Mouse (Mus musculus) olfactory bulb, adult 2 months (tissue): ENCODE measurements around the gene Ptpru. TPM values are rescaled to one million over a fixed set of nuclear protein-coding genes. Genes with fewer than 3 reads are reported as not detected.

ENCODE experiments used
- H3K27ac ChIP-seq: fragments of 200-500 bp; 2 replicates; pipeline ENCODE4 v1.5.1; 2012; ENCODE audit warnings: low read depth, low read length; ENCODE audit not compliant: insufficient read depth
- H3K4me1 ChIP-seq: fragments of 200-500 bp; 2 replicates; pipeline ENCODE4 v1.6.1; 2012; ENCODE audit warnings: low read length; ENCODE audit not compliant: control insufficient read depth, insufficient read depth
- H3K4me3 ChIP-seq: fragments of 200-500 bp; 2 replicates; pipeline ENCODE4 v1.5.1; 2012; ENCODE audit warnings: mild to moderate bottlenecking, low read depth, low read length, moderate library complexity; ENCODE audit not compliant: insufficient read depth
- CTCF ChIP-seq: fragments of 200-500 bp; IDR thresholded peaks from 2 replicates; pipeline ENCODE4 v1.5.1; 2012; ENCODE audit warnings: low read depth, mild to moderate bottlenecking, low read length, moderate library complexity; ENCODE audit not compliant: insufficient read depth
- POLR2A ChIP-seq: fragments of 200-500 bp; IDR thresholded peaks from 2 replicates; pipeline ENCODE4 v1.6.1; 2012; ENCODE audit warnings: mild to moderate bottlenecking, low read depth, low read length, moderate library complexity; ENCODE audit not compliant: insufficient read depth
- WGBS: fragments of 180-500 bp; shearing (Covaris S2); methylation state at CpG from one replicate; pipeline ENCODE4 v1.1.7; 2018; 5-methylcytosine and 5-hydroxymethylcytosine counted together
- polyA plus RNA-seq: library from polyadenylated mRNA; stranded (reverse); fragments of >200 nt; gene quantifications from 2 replicates; pipeline ENCODE4 v1.2.4, GENCODE M21; 2012; ENCODE audit warnings: low replicate concordance; ENCODE audit not compliant: missing spikeins, insufficient read depth, insufficient read length

The Ptpru gene
- polyA plus RNA-seq, 1 experiment: not detected

GRCm38 (mm10) chr4:131771384-131771783 is 66.7 kb downstream of the Ptpru start:
- Histone ChIP-seq H3K4me1 (no peaks in the 10 kb centered on the region), H3K27ac (no peak overlapping the region), H3K4me3 (no peak overlapping the region)
- WGBS: 60% methylated on average over 11 of the region's 11 CpGs
- TF ChIP-seq POLR2A (no peak), CTCF (no peak)

DNA sequence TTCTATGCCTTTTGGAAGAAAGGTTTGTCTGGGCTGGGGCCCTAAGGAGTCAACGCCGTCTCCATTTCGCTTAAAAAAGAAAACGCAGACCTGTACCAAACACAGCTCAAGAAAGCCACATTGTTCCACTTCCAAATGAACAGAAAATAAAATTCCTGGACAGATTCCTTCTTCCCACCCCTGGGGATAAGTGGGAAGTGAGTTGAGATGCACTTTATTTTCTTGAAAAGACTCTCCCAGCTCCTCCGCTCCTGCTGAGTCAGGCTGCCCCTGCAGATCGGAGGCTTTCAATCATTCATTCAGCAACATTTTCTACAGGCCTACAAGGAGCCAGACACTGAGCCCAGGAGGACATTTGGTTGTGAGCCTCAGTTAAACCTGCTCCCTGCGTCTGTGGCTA is 74.2 kb downstream of the Ptpru start:
- H3K4me1 ChIP-seq: no peaks in the 10 kb centered on the region; the same call in 1 of the 2 replicates
- WGBS: 87% methylated on average over 7 of the region's 7 CpGs
- TF ChIP-seq POLR2A (no peak), CTCF (no peak)
- no peak overlapping the region for H3K27ac ChIP-seq
- H3K4me3 ChIP-seq: no peak overlapping the region

DNA sequence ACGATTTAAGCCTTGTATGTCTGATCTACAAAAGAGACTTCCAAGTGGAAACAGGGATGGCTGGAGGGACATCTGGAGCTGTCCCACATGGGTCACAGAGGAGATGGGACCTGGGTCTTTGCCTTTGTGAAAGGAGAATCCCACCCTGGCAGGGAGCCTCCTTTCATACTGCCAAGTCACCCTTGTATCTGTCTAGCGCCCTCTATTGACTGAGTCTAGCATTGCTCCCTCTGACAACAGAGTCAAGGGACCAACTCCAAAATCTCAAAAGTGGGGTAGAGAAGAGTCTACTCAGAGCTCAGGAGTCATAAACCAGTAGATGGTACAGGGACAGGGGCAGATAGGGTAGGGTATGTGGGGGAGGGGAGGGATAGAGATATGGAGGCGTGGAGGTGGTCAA is 74.6 kb downstream of the Ptpru start:
- no peak overlapping the region for H3K4me3 ChIP-seq
- H3K4me1 ChIP-seq: no peaks in the 10 kb centered on the region; the same call in 1 of the 2 replicates
- TF ChIP-seq CTCF: no peak
- no peak for TF ChIP-seq POLR2A
- no peak overlapping the region for H3K27ac ChIP-seq
- 77% methylated on average over 3 of the region's 3 CpGs for WGBS

GRCm38 (mm10) chr4:131762211-131762784 is 75.8 kb downstream of the Ptpru start:
- no peak for TF ChIP-seq CTCF
- TF ChIP-seq POLR2A: no peak
- 73% methylated on average over 8 of the region's 8 CpGs for WGBS
- H3K4me3 ChIP-seq: no peak overlapping the region
- H3K27ac ChIP-seq: no peak overlapping the region
- H3K4me1 ChIP-seq: no peaks in the 10 kb centered on the region; the same call in 1 of the 2 replicates

- Histone ChIP-seq H3K4me1 (peaks cover 9% of the 10 kb centered on the region; the same call in 1 of the 2 replicates), H3K4me3 (no peak overlapping the region), H3K27ac (no peak overlapping the region)
- WGBS: 61% methylated on average over 10 of the region's 10 CpGs
- TF ChIP-seq CTCF (no peak), POLR2A (no peak)
These were observed 85.8 kb downstream of the Ptpru start for GRCm38 (mm10) chr4:131752204-131752837.

DNA sequence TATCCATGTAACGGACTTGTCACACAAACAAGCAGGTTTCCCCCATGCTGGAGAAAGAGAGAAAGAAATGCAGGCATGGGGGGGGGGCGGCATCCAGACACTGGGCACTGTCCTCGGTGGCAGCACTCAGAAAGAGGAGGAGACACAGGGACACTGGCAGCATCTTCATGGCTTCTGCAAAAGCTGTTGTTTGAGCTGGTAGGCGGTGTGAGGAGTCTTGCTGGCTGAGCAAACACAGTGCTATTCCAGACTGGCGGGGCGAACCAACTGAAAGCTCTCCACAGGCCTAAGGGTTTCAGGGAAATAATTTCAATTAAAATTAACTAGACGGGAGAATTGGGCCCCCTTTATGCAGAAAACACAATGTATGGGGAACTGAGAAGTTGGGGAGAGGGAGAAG is 86.5 kb downstream of the Ptpru start:
- 53% methylated on average over 7 of the region's 7 CpGs for WGBS
- Histone ChIP-seq H3K4me3 (no peak overlapping the region), H3K27ac (no peak overlapping the region), H3K4me1 (peaks cover 9% of the 10 kb centered on the region; the same call in 1 of the 2 replicates)
- TF ChIP-seq POLR2A: no peak
- TF ChIP-seq CTCF: no peak

- TF ChIP-seq POLR2A: no peak
- TF ChIP-seq CTCF: no peak
- 84% methylated on average over 6 of the region's 6 CpGs for WGBS
- peaks cover 9% of the 10 kb centered on the region; the same call in 1 of the 2 replicates for H3K4me1 ChIP-seq
- H3K27ac ChIP-seq: no peak overlapping the region
- no peak overlapping the region for H3K4me3 ChIP-seq
These were observed 88.3 kb downstream of the Ptpru start for GRCm38 (mm10) chr4:131749802-131750201.

- 93% methylated on average over 5 of the region's 5 CpGs for WGBS
- Histone ChIP-seq H3K4me1 (peaks cover 8% of the 10 kb centered on the region), H3K27ac (no peak overlapping the region), H3K4me3 (no peak overlapping the region)
- TF ChIP-seq CTCF (no peak), POLR2A (no peak)
These were observed 93.4 kb downstream of the Ptpru start for GRCm38 (mm10) chr4:131744685-131745043.

DNA sequence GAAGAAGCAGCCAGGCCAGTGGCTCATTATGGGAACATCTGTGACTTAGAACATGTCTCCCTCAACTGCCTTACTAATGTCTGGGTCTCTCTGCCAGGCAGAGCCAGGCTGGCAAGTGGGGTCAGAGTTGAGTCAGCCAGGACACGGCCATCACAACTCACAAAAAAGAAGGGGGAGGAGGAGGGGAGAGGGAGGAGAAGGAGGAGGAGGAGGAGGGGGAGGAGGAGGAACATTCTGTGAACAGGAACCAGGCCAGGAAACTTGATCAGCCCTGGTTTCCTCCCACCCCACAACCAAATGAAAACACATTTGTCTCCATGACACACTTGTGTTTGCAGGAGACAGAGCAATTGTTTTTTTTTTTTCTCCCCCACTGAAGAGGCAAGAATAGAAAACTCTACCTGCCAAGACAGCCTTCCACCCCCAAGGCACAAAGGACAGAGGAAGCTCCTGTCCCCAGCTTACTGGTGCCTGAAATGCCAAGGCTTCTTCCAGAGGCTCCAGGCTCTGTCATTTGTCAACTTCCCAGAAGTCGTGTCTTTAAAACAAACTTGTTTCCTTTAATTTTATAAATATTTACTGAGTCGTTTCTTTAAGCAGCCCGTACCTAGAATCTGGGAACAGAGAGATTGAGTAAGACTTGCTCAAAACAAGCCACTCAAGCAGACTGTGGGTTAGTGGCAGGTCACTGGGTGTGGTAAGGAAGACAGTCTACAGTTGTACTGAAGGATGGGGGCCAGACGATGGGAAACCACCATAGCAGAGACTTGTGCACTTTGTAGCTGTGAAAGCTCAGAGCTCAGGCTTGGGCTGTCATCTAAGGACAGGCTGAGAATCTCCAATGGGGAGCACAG is 94.0 kb downstream of the Ptpru start:
- Histone ChIP-seq H3K4me1 (peaks cover 8% of the 10 kb centered on the region), H3K27ac (no peak overlapping the region), H3K4me3 (no peak overlapping the region)
- TF ChIP-seq CTCF (no peak), POLR2A (no peak)
- 56% methylated on average over 5 of the region's 5 CpGs for WGBS
